Mouse (Mus musculus) cerebral cortex, adult 2 months (tissue): ENCODE results near the gene C87977.

Experiments
- WGBS: fragments of 180-500 bp; shearing (Covaris S2); methylation state at CpG from one replicate; pipeline ENCODE4 v1.1.7; 2018; 5-methylcytosine and 5-hydroxymethylcytosine counted together

The C87977 gene

GRCm38 (mm10) chr4:144213218-144213617 lies at the start of gene C87977:
Gene C87977, minus strand, starts transcription at chr4:144213318.
- 81% methylated on average over 1 of the region's 1 CpGs for WGBS

DNA sequence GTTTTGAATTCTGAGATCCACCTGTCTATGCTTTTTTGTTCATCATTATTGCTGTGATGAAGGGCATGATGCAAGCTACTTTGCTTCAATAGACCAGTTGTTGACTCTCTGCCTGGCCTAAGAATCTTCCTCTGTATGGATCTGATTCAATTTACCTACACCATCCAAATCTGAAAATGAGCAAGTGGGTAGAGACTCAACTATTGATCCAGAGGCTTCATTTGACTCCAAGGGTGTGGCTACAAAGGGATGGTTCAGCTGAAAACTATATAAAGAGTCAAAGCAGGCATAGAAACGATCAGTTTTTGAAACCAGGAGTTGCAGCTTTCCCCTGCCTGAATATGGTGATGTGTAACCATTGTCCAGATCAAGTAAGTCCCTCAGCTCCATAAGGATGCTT lies 22.7 kb downstream of the C87977 start, which contains the start of gene Oog2:
Oog2 (plus strand) TSS at position 301 of the 400 bp plus-strand sequence.
- WGBS, result 23% methylated on average over 1 of the region's 1 CpGs

DNA sequence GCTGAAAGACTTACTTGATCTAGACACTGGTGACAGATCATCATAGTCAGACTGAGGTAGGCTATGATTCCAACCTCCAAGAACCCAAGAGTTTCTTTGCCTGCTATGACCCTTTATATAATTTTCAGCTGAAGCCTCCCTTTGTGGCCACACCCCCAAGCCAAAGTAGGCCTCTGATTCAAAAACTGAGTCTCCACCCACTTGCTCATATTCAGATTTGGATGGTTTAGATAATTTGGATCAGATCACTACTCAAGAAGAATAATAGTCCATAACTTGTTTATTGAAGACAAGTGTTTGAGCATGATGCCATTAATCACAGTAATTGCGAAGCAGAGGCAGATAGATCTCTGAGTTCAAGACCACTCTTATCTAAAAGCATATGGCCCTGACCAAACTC lies 50.6 kb downstream of the C87977 start, which contains the start of gene Oog3:
Oog3 (minus strand) TSS at position 101 of the 400 bp plus-strand sequence.
- 82% methylated on average over 1 of the region's 1 CpGs for WGBS
